Mouse (Mus musculus) regulatory T cell (primary cell): ENCODE results near the gene Pgbd5.
"Not testable (repeated sequence)": the region's sequence is repeated elsewhere in the genome, so short reads cannot be mapped to it uniquely, and the experiment has no call there.

Experiments used
- in situ Hi-C: fragments of 300-600 bp; cut with MboI, MseI; formaldehyde crosslinking; loops from one replicate; pipeline ENCODE4 v1.15.1; 2025; ENCODE audit warnings: high pct_unique_total_duplicates

Gene Pgbd5

DNA sequence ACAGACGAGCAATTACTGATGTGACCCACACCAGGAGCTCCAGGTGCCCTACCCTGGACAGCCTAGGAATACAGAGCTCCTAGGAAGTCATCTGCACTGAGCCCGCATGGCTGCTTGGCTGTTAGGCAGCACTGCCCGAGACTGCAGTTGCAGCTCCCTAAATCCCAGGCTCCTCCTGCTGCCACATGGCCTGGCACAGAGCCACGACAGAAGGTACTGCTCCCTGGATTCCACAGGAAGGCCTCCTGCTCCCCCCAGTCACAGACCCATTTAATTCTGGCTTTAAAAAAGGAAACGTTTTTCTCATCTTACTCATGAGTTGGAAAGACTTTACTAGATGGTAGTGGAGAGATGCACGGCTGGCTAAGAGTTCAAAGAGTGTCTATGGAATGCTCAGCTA, 10.0 kb downstream of the Pgbd5 start:
- in situ Hi-C loops: no loop called here

DNA sequence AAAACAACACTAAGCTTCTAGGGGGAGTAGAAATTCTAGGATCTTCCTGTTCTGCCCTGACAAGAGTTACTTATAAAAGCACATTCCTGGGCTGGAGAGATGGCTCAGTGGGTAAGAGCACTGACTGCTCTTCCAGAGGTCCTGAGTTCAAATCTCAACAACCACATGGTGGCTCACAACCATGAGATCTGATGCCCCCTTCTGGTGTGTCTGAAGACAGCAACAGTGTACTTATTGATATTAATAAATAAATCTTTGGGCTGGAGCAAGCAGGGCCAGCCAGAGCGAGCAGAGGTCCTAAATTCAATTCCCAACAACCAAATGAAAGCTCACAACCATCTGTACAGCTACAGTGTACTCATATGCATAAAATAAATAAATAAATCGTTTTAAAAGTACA, 10.7 kb downstream of the Pgbd5 start:
- in situ Hi-C loops: not testable (repeated sequence)

DNA sequence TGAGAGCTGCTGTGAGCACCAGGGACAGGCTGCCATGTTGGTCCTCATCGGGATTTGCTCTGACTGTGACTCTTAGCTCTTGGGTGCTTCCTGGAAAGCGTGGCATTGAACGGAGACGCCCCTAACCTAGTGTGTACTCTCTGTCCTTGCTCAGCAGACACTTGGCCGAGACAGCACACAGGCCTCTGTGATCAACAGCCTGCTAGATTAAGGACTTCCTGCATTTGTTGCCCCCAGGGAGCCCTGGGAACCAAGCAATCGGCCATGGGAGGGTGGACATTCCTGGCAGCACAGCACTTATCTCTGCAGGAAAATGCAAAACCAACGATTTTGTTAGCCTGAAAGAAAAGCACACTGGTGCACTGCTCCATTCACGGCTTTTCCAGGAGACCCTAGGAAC, 18.0 kb downstream of the Pgbd5 start:
- in situ Hi-C loops: no loop called here

DNA sequence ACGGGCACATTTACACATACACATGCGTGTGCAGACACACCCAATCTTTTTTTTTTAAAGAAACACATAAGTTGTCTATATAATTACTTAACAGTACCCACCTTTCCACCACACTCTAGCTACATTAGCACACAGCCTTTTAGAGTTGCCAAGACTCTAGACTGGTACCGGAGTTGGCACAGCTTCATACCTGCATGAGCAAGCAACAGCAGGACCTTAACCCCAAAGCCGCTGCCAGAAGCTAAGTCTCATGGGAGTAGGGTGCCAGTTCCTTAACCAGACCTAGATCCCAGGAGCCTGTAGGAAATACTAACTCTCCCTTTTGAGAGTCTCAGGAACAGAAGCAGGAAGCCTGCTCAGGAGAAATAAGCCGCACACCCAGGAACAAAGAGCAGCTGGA, 20.5 kb downstream of the Pgbd5 start:
- in situ Hi-C loops: no loop called here

DNA sequence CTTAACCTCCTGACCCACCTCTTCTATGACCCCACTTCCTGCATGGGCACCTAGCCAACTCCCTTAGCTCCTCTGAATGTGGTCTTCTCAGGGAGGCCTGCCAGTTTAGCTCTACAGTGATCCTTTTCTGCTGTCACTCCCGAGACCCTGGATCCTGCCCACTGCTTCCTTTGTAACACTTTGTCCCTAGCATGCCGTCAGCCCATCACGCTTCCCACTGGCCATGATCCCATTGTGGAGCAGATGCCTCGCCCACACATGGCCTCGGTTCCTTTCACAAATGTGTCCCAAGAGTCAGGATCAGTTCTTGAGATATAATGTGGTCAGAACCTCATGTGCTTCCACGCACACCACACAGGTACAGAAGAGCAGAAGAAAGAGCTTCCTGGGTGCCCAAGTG, 21.3 kb downstream of the Pgbd5 start:
- in situ Hi-C loops: no loop called here

DNA sequence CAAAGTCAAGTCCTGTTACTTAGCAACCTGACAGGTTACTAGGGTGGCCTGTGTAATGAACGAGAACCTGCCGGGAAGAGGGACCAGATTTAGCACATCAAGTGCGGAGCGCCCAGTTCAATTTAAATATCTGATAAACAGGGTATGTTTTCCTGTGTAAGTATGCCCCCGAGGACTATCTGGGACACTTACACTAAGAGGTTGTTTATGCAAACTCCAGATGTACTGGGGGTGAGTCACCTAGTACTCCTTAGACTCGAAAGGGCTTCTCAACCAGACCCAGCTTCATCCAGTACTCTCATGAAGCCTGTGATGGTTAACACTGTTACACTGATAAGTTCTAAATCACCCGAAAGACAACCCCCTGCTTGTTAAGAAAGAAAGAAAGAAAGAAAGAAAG, 22.8 kb downstream of the Pgbd5 start:
- in situ Hi-C loops: no loop called here

DNA sequence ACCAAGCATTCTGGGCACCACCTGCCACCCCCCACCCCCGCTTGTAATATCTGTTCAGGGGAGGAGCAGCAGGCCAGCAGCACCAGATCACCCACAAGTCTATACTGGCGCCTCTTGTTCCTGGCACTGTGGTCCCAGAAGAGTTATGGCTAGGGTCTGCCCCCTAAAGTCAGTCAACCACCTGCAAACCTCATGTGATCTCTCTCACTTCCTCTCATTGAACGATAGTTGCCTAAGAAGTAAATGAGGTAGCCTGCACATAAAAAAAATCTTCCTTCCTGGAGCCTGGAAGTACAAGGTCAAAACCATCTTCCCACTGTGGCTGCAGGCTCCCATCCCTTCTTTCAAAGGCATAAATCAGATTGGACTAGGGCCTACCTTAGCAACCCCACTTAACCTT, 23.7 kb downstream of the Pgbd5 start:
- in situ Hi-C loops: no loop called here

DNA sequence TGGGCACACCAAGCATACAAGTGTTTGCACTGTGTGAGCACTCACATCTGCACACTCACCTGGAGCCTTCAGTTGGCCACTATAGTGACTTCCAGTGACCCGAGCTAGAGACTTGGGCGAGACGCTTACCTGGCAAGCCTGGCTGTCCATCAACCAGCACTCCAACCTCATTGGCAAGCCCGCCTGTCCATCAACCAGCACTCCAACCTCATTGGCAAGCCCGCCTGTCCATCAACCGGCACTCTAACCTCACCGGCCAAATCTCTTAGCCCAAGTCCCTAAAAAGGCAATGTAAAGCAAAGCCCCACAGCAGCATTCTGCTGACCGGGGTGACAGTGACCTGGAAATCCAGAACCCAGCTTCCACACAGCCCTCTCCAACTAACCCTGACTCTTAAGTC, 24.5 kb downstream of the Pgbd5 start:
- in situ Hi-C loops: no loop called here

DNA sequence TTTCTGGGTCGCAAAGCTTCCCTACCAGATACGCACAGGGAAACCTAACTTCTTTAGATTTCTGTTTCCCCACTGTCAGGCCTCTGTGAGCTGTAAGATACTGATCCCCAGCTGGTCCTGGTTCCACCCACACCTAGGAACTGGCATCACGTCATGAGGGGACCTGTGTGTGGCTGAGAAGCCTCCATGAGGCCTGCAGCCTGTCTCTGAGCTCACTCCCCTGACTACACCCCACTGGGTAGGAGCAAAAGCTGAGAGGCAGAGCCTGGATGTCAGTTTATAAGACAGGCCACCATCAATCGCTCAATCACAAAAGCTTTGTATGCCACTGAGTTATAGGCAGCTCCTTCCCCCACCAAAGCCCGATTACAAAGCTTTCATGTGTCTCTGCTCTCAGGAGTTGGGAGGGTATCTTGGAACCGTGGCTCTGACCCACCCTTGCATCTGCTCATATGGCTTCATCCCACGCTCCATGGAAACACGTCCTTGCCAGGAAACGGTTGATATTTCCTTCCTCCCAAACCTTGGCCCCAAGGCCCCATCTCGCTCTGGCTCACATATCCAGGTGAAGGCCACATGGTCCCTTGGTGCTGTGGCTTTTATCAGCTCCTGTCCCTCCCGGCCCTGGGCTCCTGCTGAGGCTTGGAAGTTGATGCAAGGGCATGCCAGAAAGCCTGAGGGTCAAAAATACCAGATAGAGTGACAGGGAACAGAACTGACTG, 26.1 kb downstream of the Pgbd5 start:
- in situ Hi-C loops: no loop called here

DNA sequence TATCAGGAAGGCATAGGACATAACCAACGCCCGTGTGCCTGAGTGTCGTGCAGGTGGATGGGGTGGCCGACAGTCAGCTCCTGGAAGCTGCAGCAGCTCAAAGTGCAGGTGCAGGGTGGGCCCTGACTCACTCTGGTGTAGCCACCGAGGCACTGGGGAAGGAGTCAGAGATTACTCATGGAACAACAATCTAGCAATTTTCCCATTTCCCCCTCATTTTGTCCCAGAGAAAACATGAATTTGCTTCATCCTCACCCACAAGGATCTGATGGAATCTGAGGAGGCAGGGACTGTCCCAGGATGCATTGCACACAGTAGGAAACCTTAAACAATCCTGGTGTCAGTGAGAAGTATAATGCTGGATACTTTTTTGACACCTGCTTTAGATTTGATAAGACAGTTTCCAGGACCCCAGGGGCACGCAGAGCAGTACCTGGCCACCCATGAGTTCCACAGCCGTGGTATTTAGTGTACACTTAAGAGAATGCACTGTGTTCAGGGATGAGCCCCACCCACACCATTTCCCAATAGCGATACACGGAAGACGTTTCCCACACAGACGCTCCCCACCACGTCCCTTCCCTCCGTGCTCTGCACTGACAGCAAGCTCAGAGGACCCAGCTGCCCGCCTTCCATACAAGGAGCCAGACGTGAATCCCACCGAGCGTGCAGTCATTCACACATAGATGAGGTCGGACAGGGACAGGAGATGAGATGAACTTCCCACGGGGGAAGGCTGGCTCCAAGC, 26.8 kb downstream of the Pgbd5 start:
- in situ Hi-C loops: no loop called here

DNA sequence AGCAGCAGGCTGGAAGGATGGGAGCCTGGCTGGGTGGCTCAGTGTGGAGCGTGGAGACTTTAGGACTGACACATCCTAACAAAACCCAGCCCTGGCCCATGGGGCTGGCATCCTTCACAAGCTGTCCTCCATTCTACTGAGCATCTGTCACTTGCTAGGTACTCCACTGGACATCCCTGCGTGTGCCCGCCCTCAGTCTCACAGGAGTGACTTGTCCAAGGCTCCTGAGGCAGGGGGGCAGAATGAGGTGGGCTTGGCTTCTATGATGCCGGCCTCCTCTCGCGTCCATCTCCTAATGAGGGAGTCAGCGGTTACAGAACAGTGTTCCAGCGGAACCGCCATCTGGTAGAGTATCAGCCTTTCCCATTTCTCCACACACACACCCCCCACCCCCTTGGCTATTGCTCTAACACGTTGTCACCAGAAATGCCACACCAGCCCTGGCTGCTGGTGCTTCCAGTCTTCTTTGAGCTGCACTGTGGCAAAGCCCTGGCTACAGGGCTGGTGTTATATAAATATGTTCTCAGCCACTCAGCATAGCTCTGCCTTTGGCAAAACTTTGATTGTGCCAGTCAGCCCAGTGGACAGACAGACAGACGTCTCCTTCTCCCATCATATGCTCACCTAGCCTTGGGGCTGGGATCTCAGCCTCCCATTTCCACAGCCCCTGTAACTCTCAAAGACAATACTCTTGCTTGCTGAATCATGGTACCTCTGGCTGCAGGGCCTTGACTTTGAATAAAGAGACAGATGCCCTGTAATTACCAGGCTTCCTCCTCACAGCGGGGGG, 34.8 kb downstream of the Pgbd5 start:
- in situ Hi-C loops: loop anchor here (5.0 kb wide), 1 partner anchor 173 kb away; the partner anchor contains the start of gene Capn9

DNA sequence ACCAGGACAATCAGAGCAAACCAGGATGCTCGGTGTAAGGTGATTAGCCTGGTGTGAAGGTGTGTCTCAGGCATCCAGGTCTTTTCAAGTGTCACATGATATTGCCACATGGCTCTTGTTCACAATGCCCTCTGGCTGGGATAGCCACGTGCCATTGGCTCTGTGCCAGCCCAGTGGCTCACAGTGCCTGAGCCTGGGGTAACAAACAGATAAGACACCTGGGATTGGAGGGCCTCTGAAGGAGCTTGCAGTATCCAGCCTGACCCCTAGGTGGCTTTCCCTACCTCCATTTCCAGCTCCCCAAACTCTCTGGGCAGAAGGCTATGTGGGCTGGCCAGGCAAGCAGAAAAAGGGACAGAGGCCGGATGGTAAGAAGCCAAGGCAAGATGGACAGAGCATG, 35.6 kb downstream of the Pgbd5 start:
- in situ Hi-C loops: loop anchor here (5.0 kb wide), 1 partner anchor 173 kb away; the partner anchor contains the start of gene Capn9

DNA sequence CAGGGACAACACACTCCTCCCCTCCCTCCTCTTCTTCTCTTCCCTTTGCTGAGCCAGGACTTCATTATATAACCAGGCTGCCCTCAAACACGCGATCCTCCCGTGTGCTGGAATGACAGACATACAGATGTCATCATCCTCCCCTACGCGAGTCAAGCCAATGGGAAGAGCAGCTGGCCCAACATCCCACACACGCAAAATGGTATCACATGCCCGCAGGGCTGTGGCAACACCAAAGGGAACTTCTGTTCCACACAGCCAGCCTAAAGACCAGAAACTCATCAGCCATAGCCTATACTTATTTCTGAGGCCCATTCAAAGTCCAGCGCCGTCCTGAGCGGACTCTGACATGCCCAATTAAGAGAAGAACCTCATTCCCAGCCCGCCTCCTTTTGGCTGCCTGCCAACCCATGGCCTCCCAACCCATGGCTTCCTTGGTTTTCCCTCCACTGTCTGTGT, 40.0 kb downstream of the Pgbd5 start:
- in situ Hi-C loops: no loop called here

DNA sequence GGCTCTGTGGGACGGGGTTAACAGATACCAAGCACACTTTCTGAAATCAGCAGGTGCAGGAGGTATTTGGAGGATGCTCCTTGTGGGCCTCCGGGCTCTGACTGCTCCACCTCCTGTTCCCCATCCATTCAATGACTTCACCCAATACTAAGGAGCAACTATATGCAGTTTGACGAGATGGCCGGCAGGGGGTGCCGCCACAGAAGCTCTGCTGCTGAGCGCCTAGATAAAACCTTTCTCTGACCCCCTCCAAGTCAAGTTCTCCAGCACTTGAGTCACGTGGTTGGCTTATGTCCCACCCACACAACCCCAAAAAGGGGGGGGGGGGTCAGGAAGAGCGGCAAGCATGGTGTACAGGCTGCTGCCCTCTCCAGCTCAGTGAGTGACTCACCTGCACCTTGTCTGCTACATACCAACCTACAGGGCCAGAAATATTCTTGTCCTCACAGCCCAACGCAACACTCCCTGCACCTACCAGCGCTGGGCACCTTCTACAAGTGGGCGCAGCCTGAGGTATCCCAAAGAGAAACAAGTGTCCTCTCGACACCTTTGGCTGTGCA, 40.5 kb downstream of the Pgbd5 start:
- in situ Hi-C loops: no loop called here

DNA sequence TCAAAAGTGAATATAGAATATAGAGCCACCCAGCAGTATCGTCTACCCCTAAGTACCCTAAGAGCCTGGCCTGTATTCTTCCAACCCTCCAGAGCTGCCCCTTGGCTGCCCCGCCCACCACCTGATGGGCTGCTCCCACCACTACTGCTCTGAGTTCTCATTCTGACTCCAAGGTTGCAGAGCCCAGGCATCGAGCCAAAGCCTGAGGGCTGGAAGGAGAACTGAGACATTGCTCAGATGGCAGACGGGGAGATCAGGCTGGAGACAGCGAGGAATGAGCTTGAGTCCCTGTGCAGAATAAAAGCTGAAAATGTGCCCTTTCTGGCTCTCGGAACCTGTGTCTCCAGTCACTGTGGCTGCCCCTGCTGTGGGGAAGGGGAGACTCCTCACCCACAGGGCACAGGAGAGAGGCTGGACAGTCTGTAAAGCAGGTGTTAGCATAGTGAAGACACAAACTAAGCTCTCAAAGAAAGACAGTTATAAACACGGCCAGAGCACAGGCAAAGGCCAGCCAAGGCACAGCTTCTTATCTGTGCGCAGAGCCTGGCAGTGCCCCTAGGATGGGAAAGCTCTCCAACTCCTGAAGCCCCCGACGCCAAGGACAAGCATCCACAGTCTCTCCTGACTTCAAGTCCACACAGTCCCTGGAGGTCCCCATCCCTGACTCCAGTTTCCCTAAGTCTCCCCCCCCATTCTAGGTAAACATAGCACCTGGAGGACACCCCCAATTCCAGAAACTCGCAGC, 42.0 kb downstream of the Pgbd5 start:
- in situ Hi-C loops: no loop called here

DNA sequence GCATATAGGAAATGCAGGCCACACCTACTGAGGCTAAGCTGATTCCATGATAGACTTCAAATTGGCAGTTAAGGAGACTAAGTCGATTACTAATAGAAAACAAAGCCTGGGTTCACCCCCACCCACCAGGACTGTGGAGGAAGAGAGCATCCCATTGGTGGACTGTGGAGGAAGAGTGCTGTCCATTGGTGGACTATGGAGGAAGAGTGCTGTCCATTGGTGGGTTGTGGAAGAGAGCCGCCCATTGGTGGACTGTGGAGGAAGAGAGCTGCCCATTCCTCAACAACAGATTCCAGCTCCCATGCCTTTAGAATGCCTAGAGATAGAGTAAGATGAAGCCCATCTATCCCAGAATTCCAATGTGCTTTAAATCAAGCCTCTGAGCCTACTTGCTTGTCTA, 42.9 kb downstream of the Pgbd5 start:
- in situ Hi-C loops: no loop called here

DNA sequence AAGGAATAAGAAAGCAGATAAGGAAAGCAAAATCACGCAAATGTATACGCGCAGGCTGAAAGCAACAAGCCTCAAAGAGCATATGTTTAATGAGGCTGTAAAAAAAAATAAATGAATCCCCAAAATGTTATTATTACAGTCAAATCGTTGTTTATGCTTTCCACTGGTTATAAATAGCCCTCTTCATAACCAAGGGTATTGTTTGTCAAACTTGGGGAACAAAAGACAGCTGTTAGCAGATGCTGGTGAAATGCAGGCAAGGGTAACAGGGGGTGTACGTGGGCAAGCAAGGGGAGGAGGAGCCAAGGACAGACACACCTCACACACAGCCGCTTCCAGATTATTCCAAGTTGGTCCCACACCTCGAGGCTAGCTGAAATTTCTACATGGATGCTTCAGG, 44.1 kb downstream of the Pgbd5 start:
- in situ Hi-C loops: no loop called here

DNA sequence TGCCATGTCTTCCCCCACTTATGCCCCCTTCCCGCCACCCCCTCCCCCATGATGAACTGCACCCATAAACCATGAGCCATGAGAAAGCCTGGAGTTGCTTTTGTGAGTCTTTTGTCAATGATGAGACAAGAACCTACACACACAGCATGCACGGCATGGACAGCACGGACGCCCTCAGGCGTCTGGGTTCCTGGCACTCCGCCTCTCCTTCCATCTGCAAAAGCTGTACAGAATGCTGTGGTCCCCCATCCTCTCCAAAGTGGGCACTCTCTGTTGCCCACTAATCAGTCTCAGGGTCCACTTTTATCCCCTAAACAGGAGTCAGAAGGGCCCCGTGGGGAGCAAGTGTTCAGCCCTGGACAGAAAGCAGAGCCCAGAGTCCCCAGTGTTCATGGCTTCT, 44.5 kb downstream of the Pgbd5 start:
- in situ Hi-C loops: no loop called here

DNA sequence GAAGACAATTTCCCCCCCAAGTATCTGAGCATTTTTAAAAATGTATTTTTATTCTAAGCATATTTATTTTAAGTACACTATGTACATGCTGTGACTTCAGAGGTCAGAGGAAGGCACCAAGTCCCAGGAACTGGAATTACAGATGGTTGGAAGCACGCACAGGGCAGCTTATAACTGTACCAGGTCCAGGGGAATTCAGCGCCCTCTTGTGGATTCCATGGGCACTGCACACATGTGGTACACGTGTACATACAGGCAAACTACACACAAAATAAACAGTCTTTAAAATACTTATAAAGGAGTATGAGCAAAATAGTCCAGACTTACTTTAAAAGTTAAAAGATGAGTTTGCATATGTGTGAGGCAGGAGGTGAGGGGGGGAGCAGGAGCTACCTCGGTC, 45.5 kb downstream of the Pgbd5 start:
- in situ Hi-C loops: no loop called here

DNA sequence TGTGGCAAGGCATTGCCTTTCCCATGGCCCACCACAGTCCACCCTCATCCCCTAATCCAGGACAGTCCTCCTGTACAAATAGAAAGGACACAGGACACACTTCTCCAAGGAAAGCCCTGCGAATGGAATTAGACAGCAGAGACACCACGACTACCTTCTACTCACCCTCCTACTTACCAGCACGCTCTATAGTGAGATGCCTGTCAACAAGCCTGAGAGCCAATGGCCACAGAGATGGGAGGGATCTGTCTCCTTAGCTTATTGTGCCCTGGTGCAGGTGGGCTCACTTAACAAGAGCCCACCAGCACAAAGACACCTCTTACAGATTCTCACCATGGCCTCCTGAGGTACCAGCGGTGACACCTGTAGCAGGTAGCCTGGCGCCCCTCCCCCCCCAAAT, 46.4 kb downstream of the Pgbd5 start:
- in situ Hi-C loops: no loop called here

DNA sequence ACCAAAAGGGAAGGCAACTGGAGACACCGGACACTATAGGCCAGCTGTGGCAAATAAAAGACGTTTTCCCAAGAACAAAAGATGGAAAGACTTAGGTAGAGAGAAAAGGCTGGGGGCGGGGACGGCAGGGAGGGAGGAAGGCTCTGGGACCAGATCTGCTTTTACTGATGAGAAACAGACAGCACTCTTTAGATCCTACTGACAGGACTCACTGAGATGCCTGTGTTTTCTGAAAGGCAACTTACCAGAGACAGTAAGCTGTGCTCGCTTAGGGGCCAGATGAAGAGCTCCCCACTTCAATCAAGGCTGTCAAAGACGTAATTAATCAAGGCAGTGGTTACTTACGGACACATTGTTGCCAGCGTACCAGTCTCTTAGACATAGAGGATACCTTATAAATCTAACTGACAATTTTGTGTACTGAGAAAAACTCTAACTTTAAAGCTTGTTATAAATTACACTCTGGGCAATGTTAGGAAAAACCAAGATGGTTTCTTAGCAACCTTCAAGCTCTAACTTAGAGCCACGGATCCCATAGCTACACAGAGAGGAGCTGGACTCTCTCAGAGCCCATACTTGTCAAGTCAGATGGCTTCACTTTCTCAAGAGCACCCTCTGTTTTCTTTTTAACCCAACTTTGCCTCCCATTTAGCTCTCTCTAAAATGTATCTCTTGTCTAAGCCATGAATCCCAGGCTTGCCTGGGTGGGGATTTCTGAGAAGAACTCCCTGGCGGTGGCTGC, 47.0 kb downstream of the Pgbd5 start:
- in situ Hi-C loops: no loop called here
